Mouse (Mus musculus) heart, postnatal 0 days (tissue): ENCODE measurements around the gene Supt4a. TPM values are rescaled to one million over a fixed set of nuclear protein-coding genes. Genes with fewer than 3 reads are reported as not detected.

ENCODE experiments used
- ATAC-seq: fragments of 200-750 bp; cut with Nextera tagmentation; 2 replicates; pipeline ENCODE4 v1.8.0; 2017; ENCODE audit warnings: low read depth, moderate number of reproducible peaks, moderate library complexity; ENCODE audit not compliant: insufficient read depth
- DNase-seq: peaks from one replicate; pipeline ENCODE4 v3.0.0-alpha.2; 2016; ENCODE audit warnings: low spot score
- H3K27ac ChIP-seq: fragments of 300-500 bp; sonication (generic); 2 replicates; pipeline ENCODE4 v1.5.1; 2014; ENCODE audit warnings: low read depth, mild to moderate bottlenecking
- H3K27me3 ChIP-seq: fragments of 300-500 bp; sonication (generic); 2 replicates; pipeline ENCODE4 v1.6.1; 2014; ENCODE audit warnings: low read length, mixed read lengths; ENCODE audit not compliant: control insufficient read depth, insufficient read depth
- H3K36me3 ChIP-seq: fragments of 300-500 bp; sonication (generic); replicated peaks from 2 replicates; pipeline ENCODE4 v1.6.1; 2014; ENCODE audit warnings: low read length, mixed read lengths; ENCODE audit not compliant: control insufficient read depth, insufficient read depth
- H3K4me1 ChIP-seq: fragments of 300-500 bp; sonication (generic); 2 replicates; pipeline ENCODE4 v1.6.1; 2014; ENCODE audit warnings: antibody characterized with exemption; ENCODE audit not compliant: control insufficient read depth, insufficient read depth
- H3K4me2 ChIP-seq: fragments of 300-500 bp; sonication (generic); 2 replicates; pipeline ENCODE4 v1.6.1; 2014; ENCODE audit warnings: low read depth, mild to moderate bottlenecking, low read length, moderate library complexity
- H3K4me3 ChIP-seq: fragments of 300-500 bp; sonication (generic); 2 replicates; pipeline ENCODE4 v1.5.1; 2014; ENCODE audit warnings: low read depth, low read length
- H3K9ac ChIP-seq: fragments of 300-500 bp; sonication (generic); replicated peaks from 2 replicates; pipeline ENCODE4 v1.6.1; 2014; ENCODE audit warnings: low read depth, low read length, mixed read lengths
- H3K9me3 ChIP-seq: fragments of 300-500 bp; sonication (generic); replicated peaks from 2 replicates; pipeline ENCODE4 v1.6.1; 2016; ENCODE audit warnings: low read length; ENCODE audit not compliant: control insufficient read depth
- CTCF ChIP-seq: IDR thresholded peaks from 2 replicates; pipeline ENCODE4 v1.5.1; 2016; ENCODE audit warnings: antibody characterized with exemption, control low read depth, low read depth
- EP300 ChIP-seq: IDR thresholded peaks from 2 replicates; pipeline ENCODE4 v1.6.1; 2016; ENCODE audit warnings: antibody characterized with exemption, low read depth
- WGBS: fragments of 180-500 bp; shearing (Covaris S2); extraction: QIAGEN DNeasy Blood & Tissue Kit; methylation state at CpG from one replicate; pipeline ENCODE4 v1.1.7; 2014; 5-methylcytosine and 5-hydroxymethylcytosine counted together
- polyA plus RNA-seq: library from polyadenylated mRNA; unstranded; fragments of >200 nt; fragmentation: Nextera tagmentation; extraction: Ambion mirVana; gene quantifications from 2 replicates; pipeline ENCODE4 v1.2.1, GENCODE M21; 2015
- total RNA-seq: library from RNA; depleted of rRNA; stranded (reverse); fragments of >200 nt; gene quantifications from 2 replicates; pipeline ENCODE4 v1.2.3, GENCODE M21; 2014; ENCODE audit warnings: low replicate concordance

Gene Supt4a
- total and polyA plus RNA-seq, 2 experiments from 2014 or later: 50.3 to 101 TPM

DNA sequence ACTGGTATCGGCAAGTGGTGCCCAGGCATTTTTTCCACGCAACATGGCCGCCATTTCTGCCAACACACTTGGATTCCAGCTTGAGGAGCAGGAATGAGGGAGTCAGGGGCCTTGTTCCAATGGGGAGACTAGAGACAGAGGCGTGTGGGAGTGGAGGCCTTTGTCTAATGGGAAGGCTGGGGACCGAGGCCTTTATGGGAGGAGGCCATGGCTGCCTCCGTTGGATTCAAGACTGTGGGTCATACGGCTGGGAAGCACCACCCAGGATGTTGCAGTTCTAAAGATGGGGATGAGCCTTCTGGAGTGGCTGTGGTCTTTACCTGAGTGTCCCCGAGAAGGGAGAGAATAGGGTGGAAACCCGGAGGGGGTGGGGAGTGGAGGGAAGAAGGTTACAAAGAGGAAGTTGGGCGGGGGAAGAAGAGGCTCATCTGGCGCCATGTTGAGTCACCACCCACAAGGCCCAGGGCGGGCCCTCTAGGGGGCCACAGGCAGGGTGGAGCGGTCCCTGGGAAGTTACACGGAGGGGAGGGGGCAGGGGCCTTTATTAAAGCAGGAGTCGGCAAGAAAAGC lies 19.0 kb downstream of the Supt4a start:
- Histone ChIP-seq H3K36me3 (no peaks in the 10 kb centered on the region), H3K27ac (no peak overlapping the region; the same call in 1 of the 2 replicates), H3K4me1 (no peaks in the 10 kb centered on the region), H3K4me2 (no peak overlapping the region), H3K4me3 (peak overlapping the region; percentile 37), H3K27me3 (peaks cover 20% of the 10 kb centered on the region), H3K9me3 (no peaks in the 10 kb centered on the region), H3K9ac (no peak overlapping the region; the same call in 1 of the 2 replicates)
- ATAC-seq (no peak), DNase-seq (no peak)
- 81% methylated on average over 15 of the region's 15 CpGs for WGBS
- TF ChIP-seq CTCF: no peak

DNA sequence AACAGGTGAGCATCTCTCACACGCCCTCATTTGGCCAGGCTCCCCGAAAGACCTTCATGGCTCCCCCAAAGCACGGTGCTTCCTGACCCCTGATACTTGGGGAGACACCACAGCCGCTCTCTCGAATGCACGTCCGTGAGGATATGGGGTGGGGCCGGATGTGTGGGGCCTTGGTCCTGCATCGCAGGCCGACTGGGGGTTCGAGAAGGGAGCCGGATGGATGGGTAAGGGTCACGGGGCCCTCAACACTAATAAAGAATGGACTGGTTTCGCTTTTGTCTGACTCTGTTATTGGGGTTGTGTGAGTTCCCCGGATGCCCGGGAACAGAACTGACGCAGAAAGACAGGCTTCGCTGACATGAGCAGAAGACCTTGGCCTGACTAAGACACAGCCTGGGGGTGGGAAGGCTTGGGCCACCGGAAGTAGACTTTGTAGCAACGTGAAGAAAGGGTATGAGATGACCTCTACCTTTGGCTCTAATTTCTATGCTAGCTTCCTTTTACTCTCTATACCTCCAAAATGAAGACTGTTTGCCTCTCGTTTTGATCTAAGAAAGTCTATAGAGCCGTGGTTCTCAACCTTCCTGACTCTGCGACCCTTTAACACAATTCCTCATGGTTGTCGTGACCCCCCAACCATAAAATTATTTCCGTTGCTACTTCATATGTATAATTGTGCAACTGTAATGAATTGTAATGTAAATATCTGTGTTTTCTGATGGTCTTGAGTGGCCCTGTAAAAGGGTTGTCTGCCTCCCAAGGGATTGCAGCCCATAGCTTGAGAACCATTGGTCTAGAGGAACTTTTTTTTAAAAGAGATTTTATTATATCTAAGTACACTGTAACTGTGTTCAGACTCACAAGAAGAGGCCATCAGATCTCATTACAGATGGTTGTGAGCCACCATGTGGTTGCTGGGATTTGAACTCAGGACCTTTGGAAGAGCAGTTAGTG lies 19.9 kb downstream of the Supt4a start:
- no peak overlapping the region for H3K4me2 ChIP-seq
- H3K27ac ChIP-seq: no peak overlapping the region; the same call in 1 of the 2 replicates
- H3K4me3 ChIP-seq: peak overlapping the region; percentile 37; the same call in 1 of the 2 replicates
- H3K36me3 ChIP-seq: no peaks in the 10 kb centered on the region
- no peak overlapping the region for H3K9ac ChIP-seq
- no peaks in the 10 kb centered on the region for H3K9me3 ChIP-seq
- 79% methylated on average over 25 of the region's 25 CpGs for WGBS
- peaks cover 29% of the 10 kb centered on the region for H3K27me3 ChIP-seq
- TF ChIP-seq CTCF: no peak
- TF ChIP-seq EP300: no peak
- ATAC-seq: no peak
- no peak for DNase-seq
- H3K4me1 ChIP-seq: no peaks in the 10 kb centered on the region

DNA sequence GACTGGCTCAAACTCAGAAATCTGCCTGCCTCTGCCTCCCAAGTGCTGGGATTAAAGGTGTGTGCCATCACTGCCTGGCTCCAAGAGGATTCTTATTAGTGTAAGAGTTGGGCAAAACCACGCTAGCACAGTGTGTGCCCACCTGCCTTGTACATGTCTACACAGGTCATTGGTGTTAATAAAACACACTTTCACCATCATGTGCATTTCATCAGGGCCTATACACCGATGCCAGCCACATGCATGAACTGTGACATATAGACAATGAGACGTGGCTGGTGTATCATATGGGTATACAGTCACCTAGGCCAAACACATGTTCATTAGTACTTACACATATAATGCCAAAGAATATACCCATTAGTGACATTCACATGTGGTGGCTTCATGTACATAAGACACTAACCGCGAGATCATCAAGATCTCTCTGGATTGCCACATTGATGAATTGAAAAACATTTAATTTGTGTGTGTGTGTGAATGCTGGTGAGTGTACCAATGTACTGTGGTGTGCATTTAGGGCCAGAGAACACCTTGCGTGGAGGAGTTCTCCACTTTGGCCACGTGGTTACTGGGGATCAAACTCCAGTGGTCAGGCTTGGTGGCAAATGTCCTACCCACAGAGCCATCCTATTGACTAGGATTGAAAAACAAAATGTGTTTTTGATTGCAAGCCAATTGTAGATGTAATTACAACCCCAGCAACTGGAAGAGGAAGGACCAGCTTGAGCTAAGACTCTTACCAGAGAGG lies 21.0 kb downstream of the Supt4a start:
- no peak overlapping the region for H3K27ac ChIP-seq
- H3K4me2 ChIP-seq: no peak overlapping the region
- H3K9ac ChIP-seq: no peak overlapping the region
- no peak overlapping the region for H3K4me3 ChIP-seq
- no peak for DNase-seq
- H3K36me3 ChIP-seq: no peaks in the 10 kb centered on the region
- H3K9me3 ChIP-seq: no peaks in the 10 kb centered on the region
- no peak for ATAC-seq
- WGBS: 71% methylated on average over 7 of the region's 7 CpGs
- no peaks in the 10 kb centered on the region for H3K4me1 ChIP-seq
- peaks cover 40% of the 10 kb centered on the region for H3K27me3 ChIP-seq
- TF ChIP-seq CTCF: no peak
- TF ChIP-seq EP300: no peak

DNA sequence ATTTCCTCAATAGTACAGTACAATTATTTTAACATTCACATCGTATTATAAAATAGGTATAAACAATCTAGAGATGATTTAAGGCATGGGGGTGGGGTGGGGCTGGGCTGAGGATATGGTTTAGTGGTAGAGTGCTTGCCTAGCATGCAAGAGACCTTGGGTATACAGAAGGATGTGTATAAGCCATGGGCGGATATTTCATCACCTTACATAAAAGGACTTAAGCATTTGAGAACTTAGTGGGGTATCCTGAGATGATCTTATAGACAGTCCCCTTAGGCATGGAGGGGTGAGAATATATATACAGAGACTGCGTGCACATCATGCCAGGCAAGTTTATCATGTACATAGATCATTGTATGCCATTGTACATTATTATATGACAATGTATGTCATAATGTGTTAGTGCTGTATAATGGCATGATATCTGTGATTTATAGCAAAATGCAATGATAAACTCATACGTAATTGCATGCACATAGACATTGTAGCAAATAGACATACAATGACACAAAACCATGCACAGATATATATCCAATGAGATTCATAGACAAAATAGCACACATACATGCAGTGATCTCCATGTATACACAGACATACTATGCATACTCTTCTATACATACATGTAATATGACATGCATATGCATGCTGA lies 21.7 kb downstream of the Supt4a start:
- Histone ChIP-seq H3K27me3 (peaks cover 47% of the 10 kb centered on the region), H3K9ac (no peak overlapping the region), H3K9me3 (no peaks in the 10 kb centered on the region), H3K36me3 (no peaks in the 10 kb centered on the region), H3K27ac (no peak overlapping the region), H3K4me1 (no peaks in the 10 kb centered on the region), H3K4me2 (no peak overlapping the region), H3K4me3 (no peak overlapping the region)
- ATAC-seq (no peak), DNase-seq (no peak)
- WGBS: 59% methylated on average over 4 of the region's 4 CpGs
- TF ChIP-seq EP300 (no peak), CTCF (no peak)

DNA sequence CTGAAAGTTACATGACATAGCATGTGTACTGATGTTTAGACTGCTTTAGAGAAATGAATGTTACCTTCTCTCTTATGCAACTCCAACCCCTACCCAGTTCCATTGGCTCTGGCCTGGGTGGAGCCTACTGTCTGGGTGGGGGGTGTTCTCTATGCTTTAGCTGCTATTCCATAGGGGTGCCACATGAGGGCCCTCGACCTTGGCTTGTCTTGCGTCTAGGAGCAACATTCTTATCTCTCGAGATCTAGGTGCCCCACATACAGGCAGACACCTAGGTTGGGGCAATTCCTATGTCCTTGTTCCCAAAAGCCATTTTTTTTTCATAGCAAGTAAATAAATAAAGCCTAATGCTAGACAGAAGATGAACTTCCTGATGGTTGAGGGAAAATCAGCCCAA lies 22.3 kb downstream of the Supt4a start:
- TF ChIP-seq EP300 (no peak), CTCF (0 out of 2 replicates have a peak, but pooled peaks have one; percentile 6)
- H3K27me3 ChIP-seq: peaks cover 52% of the 10 kb centered on the region
- ATAC-seq: no peak
- DNase-seq: no peak
- H3K9me3 ChIP-seq: no peaks in the 10 kb centered on the region
- WGBS: 12% methylated on average over 3 of the region's 3 CpGs
- no peaks in the 10 kb centered on the region for H3K36me3 ChIP-seq
- H3K4me3 ChIP-seq: no peak overlapping the region
- no peak overlapping the region for H3K4me2 ChIP-seq
- H3K9ac ChIP-seq: no peak overlapping the region
- no peaks in the 10 kb centered on the region for H3K4me1 ChIP-seq
- H3K27ac ChIP-seq: no peak overlapping the region
